Mouse (Mus musculus) liver, embryonic 14.5 days (tissue): ENCODE measurements around the gene Sec14l1.

Experiments used
- CTCF ChIP-seq: IDR thresholded peaks from 2 replicates; pipeline ENCODE4 v1.5.1; 2016; ENCODE audit warnings: antibody characterized with exemption, low read depth, control low read depth
- EP300 ChIP-seq: IDR thresholded peaks from 2 replicates; pipeline ENCODE4 v1.6.1; 2016; ENCODE audit warnings: antibody characterized with exemption, low read depth

GRCm38 (mm10) chr11:117207436-117207835 is 92.5 kb downstream of the Sec14l1 start:
- TF ChIP-seq CTCF = no peak
- no peak for TF ChIP-seq EP300
